Mouse (Mus musculus): Measurements from ENCODE around the gene Sdhc. TPM values are rescaled to one million over a fixed set of nuclear protein-coding genes. Genes with fewer than 3 reads are reported as not detected.
"Not testable (repeated sequence)": the region's sequence is repeated elsewhere in the genome, so short reads cannot be mapped to it uniquely, and the experiment has no call there.

Gene Sdhc
- polyA plus RNA-seq, 1 experiment from 2014 or later = 207 TPM

- H3K4me2 ChIP-seq (ENCODE audit: low read depth, low read length) = peak overlapping the region; percentile 65
- H3K27ac ChIP-seq (ENCODE audit: low read depth) = no peak overlapping the region
- H3K4me3 ChIP-seq (ENCODE audit: low read depth, low read length) = 0 out of 2 replicates have a peak overlapping the region, but pooled peaks have one; percentile 4
- peak overlapping the region; percentile 0; the same call in 1 of the 2 replicates for H3K9ac ChIP-seq (replicated peaks)
- H3K27me3 ChIP-seq (ENCODE audit: insufficient read depth, low read length) = no peaks in the 10 kb centered on the region
- no peaks in the 10 kb centered on the region for H3K36me3 ChIP-seq (replicated peaks; ENCODE audit: insufficient read depth, low read length)
- peaks cover 13% of the 10 kb centered on the region for H3K4me1 ChIP-seq (ENCODE audit: insufficient read depth)
- WGBS (ENCODE audit: insufficient replicate concordance) = 7% methylated on average over 15 of the region's 15 CpGs
- ATAC-seq (peak; percentile 58), DNase-seq (peak; percentile 36)
- H3K9me3 ChIP-seq (ENCODE audit: low read length) = no peaks in the 10 kb centered on the region
- TF ChIP-seq EP300 (IDR thresholded peaks at IDR 0.05; ENCODE audit: low read depth) = no peak
- TF ChIP-seq CTCF (IDR thresholded peaks at IDR 0.05; ENCODE audit: low read depth) = peak; percentile 51
Measured at GRCm38 (mm10) chr1:171159485-171159975, 9.1 kb upstream of the Sdhc start.

GRCm38 (mm10) chr1:171157965-171158364 lies 7.6 kb upstream of the Sdhc start:
- H3K9me3 ChIP-seq (ENCODE audit: low read length) = no peaks in the 10 kb centered on the region
- no peak for DNase-seq
- no peak overlapping the region for H3K27ac ChIP-seq (ENCODE audit: low read depth)
- no peaks in the 10 kb centered on the region for H3K36me3 ChIP-seq (replicated peaks; ENCODE audit: insufficient read depth, low read length)
- no peak overlapping the region for H3K4me2 ChIP-seq (ENCODE audit: low read depth, low read length)
- TF ChIP-seq CTCF (IDR thresholded peaks at IDR 0.05; ENCODE audit: low read depth) = no peak
- TF ChIP-seq EP300 (IDR thresholded peaks at IDR 0.05; ENCODE audit: low read depth) = no peak
- peaks cover 13% of the 10 kb centered on the region for H3K4me1 ChIP-seq (ENCODE audit: insufficient read depth)
- no peaks in the 10 kb centered on the region for H3K27me3 ChIP-seq (ENCODE audit: insufficient read depth, low read length)
- no peak overlapping the region for H3K4me3 ChIP-seq (ENCODE audit: low read depth, low read length)
- ATAC-seq = no peak
- no peak overlapping the region for H3K9ac ChIP-seq (replicated peaks)

DNA sequence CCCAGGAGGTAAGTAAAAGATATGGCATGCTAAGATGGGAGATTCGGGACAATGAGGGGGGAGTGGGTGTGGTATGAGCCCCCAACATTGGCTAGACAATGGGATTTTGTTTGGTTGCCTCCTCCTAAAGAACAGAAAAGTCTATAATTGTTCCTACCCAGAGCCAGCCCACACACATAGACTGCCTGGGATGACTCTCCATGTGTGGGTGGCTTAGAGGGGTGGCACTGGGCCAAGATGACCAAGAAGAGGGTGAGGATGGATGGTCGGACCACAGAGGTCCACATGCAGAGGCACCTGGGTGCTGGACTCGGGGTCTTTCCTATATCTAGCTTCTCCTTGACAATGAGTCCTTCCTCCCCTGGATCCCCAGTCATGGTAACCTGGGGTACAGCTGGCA lies 6.2 kb upstream of the Sdhc start:
- no peak overlapping the region for H3K4me3 ChIP-seq (ENCODE audit: low read depth, low read length)
- no peaks in the 10 kb centered on the region for H3K27me3 ChIP-seq (ENCODE audit: insufficient read depth, low read length)
- H3K4me1 ChIP-seq (ENCODE audit: insufficient read depth) = peaks cover 16% of the 10 kb centered on the region
- no peak for TF ChIP-seq EP300 (IDR thresholded peaks at IDR 0.05; ENCODE audit: low read depth)
- no peak for TF ChIP-seq CTCF (IDR thresholded peaks at IDR 0.05; ENCODE audit: low read depth)
- H3K9me3 ChIP-seq (ENCODE audit: low read length) = no peaks in the 10 kb centered on the region
- H3K9ac ChIP-seq (replicated peaks) = no peak overlapping the region
- DNase-seq = no peak
- no peaks in the 10 kb centered on the region for H3K36me3 ChIP-seq (replicated peaks; ENCODE audit: insufficient read depth, low read length)
- ATAC-seq = no peak
- WGBS (ENCODE audit: insufficient replicate concordance) = 62% methylated on average over 3 of the region's 3 CpGs
- H3K27ac ChIP-seq (ENCODE audit: low read depth) = no peak overlapping the region
- no peak overlapping the region for H3K4me2 ChIP-seq (ENCODE audit: low read depth, low read length)

GRCm38 (mm10) chr1:171151966-171152365 lies 1.6 kb upstream of the Sdhc start:
- H3K36me3 ChIP-seq (replicated peaks; ENCODE audit: insufficient read depth, low read length) = no peaks in the 10 kb centered on the region
- peak; percentile 53 for DNase-seq
- no peak overlapping the region for H3K9ac ChIP-seq (replicated peaks)
- 74% methylated on average over 4 of the region's 4 CpGs for WGBS (ENCODE audit: insufficient replicate concordance)
- no peaks in the 10 kb centered on the region for H3K27me3 ChIP-seq (ENCODE audit: insufficient read depth, low read length)
- H3K4me2 ChIP-seq (ENCODE audit: low read depth, low read length) = no peak overlapping the region
- ATAC-seq = no peak
- H3K4me3 ChIP-seq (ENCODE audit: low read depth, low read length) = no peak overlapping the region
- TF ChIP-seq CTCF (IDR thresholded peaks at IDR 0.05; ENCODE audit: low read depth) (no peak), EP300 (IDR thresholded peaks at IDR 0.05; ENCODE audit: low read depth) (no peak)
- no peak overlapping the region for H3K27ac ChIP-seq (ENCODE audit: low read depth)
- peaks cover 23% of the 10 kb centered on the region for H3K4me1 ChIP-seq (ENCODE audit: insufficient read depth)
- no peaks in the 10 kb centered on the region for H3K9me3 ChIP-seq (ENCODE audit: low read length)

DNA sequence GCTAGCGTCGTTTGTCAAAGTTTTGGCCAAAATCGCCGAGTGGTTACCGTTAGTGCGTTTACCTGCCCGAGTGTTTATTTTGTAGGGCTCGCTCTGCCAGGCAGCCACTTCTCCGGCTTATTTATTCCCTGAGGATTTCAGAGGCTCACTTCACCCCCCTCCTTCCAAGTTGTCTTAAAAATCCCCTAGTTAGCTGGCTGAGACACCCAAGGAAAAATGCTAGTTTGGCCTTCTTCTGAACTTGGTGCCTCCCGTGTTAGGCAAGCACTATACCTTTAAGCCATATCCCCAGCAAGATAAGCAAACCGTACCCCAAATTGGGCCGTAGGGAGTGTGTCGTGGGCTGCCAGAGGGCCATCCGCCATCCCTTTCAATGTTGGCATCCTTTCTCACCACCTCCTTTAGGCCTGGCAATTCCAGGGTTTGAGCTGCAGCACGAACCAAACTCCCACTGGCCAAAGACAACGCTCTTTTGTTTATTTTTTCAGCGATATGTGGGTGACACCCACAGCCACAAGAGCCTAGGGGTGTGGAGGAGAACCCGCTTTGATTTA lies 512 bp upstream of the Sdhc start:
- ATAC-seq = peak; percentile 12; the same call in 1 of the 2 replicates
- 12% methylated on average over 18 of the region's 18 CpGs for WGBS (ENCODE audit: insufficient replicate concordance)
- H3K27ac ChIP-seq (ENCODE audit: low read depth) = peak overlapping the region; percentile 82
- H3K4me2 ChIP-seq (ENCODE audit: low read depth, low read length) = peak overlapping the region; percentile 77
- peak overlapping the region; percentile 71 for H3K4me3 ChIP-seq (ENCODE audit: low read depth, low read length)
- H3K36me3 ChIP-seq (replicated peaks; ENCODE audit: insufficient read depth, low read length) = no peaks in the 10 kb centered on the region
- DNase-seq = no peak
- H3K9ac ChIP-seq (replicated peaks) = peak overlapping the region; percentile 87
- H3K4me1 ChIP-seq (ENCODE audit: insufficient read depth) = peaks cover 21% of the 10 kb centered on the region
- no peaks in the 10 kb centered on the region for H3K27me3 ChIP-seq (ENCODE audit: insufficient read depth, low read length)
- TF ChIP-seq CTCF (IDR thresholded peaks at IDR 0.05; ENCODE audit: low read depth) (no peak), EP300 (IDR thresholded peaks at IDR 0.05; ENCODE audit: low read depth) (no peak)
- H3K9me3 ChIP-seq (ENCODE audit: low read length) = no peaks in the 10 kb centered on the region

GRCm38 (mm10) chr1:171142981-171143380 lies 7.4 kb downstream of the Sdhc start:
- peaks cover 38% of the 10 kb centered on the region for H3K36me3 ChIP-seq (replicated peaks; ENCODE audit: insufficient read depth, low read length)
- 83% methylated on average over 9 of the region's 11 CpGs for WGBS (ENCODE audit: insufficient replicate concordance)
- not testable (repeated sequence) for H3K27ac ChIP-seq (ENCODE audit: low read depth); H3K4me1 ChIP-seq (ENCODE audit: insufficient read depth); DNase-seq; H3K27me3 ChIP-seq (ENCODE audit: insufficient read depth, low read length); H3K4me2 ChIP-seq (ENCODE audit: low read depth, low read length); H3K9ac ChIP-seq (replicated peaks); H3K4me3 ChIP-seq (ENCODE audit: low read depth, low read length); H3K9me3 ChIP-seq (ENCODE audit: low read length)
- ATAC-seq = 0 out of 2 replicates have a peak, but pooled peaks have one; percentile 12

- not testable (repeated sequence) for H3K4me1 ChIP-seq (ENCODE audit: insufficient read depth); H3K9ac ChIP-seq (replicated peaks); H3K9me3 ChIP-seq (ENCODE audit: low read length); DNase-seq; H3K4me3 ChIP-seq (ENCODE audit: low read depth, low read length); H3K4me2 ChIP-seq (ENCODE audit: low read depth, low read length); H3K27ac ChIP-seq (ENCODE audit: low read depth); H3K27me3 ChIP-seq (ENCODE audit: insufficient read depth, low read length); ATAC-seq
- 92% methylated on average over 8 of the region's 8 CpGs for WGBS (ENCODE audit: insufficient replicate concordance)
- H3K36me3 ChIP-seq (replicated peaks; ENCODE audit: insufficient read depth, low read length) = peaks cover 56% of the 10 kb centered on the region
Measured at GRCm38 (mm10) chr1:171137486-171138155, 12.8 kb downstream of the Sdhc start.
